Mouse (Mus musculus): ENCODE measurements around the gene Ttll1. TPM values are rescaled to one million over a fixed set of nuclear protein-coding genes. Genes with fewer than 3 reads are reported as not detected.
"Not testable (repeated sequence)": the region's sequence is repeated elsewhere in the genome, so short reads cannot be mapped to it uniquely, and the experiment has no call there.

Ttll1 gene
- polyA plus RNA-seq, 1 experiment from 2014 or later: 26.0 TPM

DNA sequence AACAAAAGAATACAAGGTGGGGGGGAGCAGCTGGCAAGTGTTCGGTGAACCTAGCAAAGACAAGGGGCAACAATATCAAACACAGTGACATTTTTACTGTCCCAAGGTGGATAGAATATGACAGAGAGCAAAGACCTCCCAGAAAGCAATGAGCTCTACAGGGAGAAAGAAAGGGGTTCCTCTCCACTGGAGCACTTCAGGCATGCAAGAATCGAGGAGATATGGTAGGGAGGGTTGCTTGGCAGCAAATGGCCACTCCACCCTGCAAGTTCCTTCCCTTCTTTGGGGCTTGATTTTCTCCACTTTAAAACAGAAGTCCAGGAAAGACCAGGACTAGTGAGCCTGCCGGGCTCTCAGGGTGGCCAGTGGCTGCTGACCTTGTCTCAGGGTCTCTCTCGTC, 44.4 kb downstream of the Ttll1 start:
- Histone ChIP-seq H3K9ac (replicated peaks) (no peak overlapping the region), H3K9me3 (no peaks in the 10 kb centered on the region), H3K27me3 (no peaks in the 10 kb centered on the region), H3K27ac (no peak overlapping the region), H3K4me1 (replicated peaks) (peaks cover 17% of the 10 kb centered on the region), H3K4me2 (no peak overlapping the region), H3K36me3 (no peaks in the 10 kb centered on the region), H3K4me3 (replicated peaks) (no peak overlapping the region)
- ATAC-seq (ENCODE audit: insufficient number of reproducible peaks, insufficient read depth, low FRiP score, low TSS enrichment, low read depth): no peak
- WGBS: 86% methylated on average over 4 of the region's 4 CpGs

- Histone ChIP-seq H3K4me1 (replicated peaks) (peaks cover 16% of the 10 kb centered on the region), H3K27ac (no peak overlapping the region), H3K9ac (replicated peaks) (no peak overlapping the region), H3K27me3 (no peaks in the 10 kb centered on the region), H3K4me3 (replicated peaks) (peak overlapping the region; percentile 75), H3K9me3 (no peaks in the 10 kb centered on the region), H3K36me3 (0 out of 2 replicates have a peak, but pooled peaks cover 3% of the 10 kb centered on the region), H3K4me2 (peak overlapping the region; percentile 91)
- 80% methylated on average over 19 of the region's 19 CpGs for WGBS
- ATAC-seq (ENCODE audit: insufficient number of reproducible peaks, insufficient read depth, low FRiP score, low TSS enrichment, low read depth): no peak
Observed at GRCm38 (mm10) chr15:83464905-83465650, 45.6 kb downstream of the Ttll1 start.

DNA sequence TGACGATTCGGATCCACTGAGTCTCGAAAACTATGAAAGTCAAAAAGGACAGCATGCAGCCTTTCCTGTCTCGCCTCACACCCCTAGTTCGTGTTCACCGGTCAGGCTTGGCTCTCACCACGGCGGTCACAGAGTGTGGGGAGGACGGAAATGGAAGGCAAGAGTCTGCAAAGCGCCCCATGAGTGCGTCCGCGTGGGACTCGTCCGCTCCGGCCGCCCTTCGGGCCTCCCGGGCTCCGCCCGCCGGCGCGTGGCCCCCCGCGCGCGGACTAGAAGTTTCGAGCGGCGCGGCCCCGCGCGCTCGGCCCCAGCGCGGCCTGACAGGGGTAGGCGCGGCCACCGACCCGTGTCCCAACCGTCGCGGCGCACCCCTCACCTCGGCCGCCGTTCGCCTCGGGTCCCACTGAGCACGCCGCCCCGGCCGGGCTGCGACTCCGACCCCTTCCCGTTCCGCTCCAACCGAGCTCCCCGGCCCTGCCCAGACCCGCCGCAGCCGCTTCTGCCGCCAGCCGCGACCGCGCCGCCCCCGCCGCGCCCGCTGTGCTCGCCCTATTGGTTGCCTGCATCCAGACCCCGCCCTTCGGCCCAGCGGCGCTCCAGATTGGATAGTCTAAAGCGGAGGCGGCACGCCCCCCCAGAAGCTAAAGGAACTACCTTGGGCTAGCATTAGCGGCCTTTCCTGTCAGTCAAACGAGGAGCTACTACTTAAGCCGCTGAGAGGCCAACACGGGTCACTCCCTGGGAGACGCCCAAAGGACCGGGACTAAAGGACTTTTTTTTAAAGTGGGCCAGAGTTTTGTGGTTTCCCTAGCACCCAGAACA, 46.4 kb downstream of the Ttll1 start, which contains the start of gene Pacsin2:
TSS of gene Pacsin2 (minus strand) at position 524 of the 822 bp plus-strand sequence.
- peak; percentile 97 for ATAC-seq (ENCODE audit: insufficient number of reproducible peaks, insufficient read depth, low FRiP score, low TSS enrichment, low read depth)
- no peaks in the 10 kb centered on the region for H3K27me3 ChIP-seq
- WGBS: under 1% methylated on average over 78 of the region's 88 CpGs

GRCm38 (mm10) chr15:83463369-83464082, 47.2 kb downstream of the Ttll1 start:
- H3K4me3 ChIP-seq (replicated peaks): peak overlapping the region; percentile 75
- H3K9ac ChIP-seq (replicated peaks): peak overlapping the region; percentile 84
- peaks cover 16% of the 10 kb centered on the region for H3K4me1 ChIP-seq (replicated peaks)
- H3K27me3 ChIP-seq: no peaks in the 10 kb centered on the region
- H3K4me2 ChIP-seq: peak overlapping the region; percentile 91
- H3K9me3 ChIP-seq: no peaks in the 10 kb centered on the region
- no peak for ATAC-seq (ENCODE audit: insufficient number of reproducible peaks, insufficient read depth, low FRiP score, low TSS enrichment, low read depth)
- 0 out of 2 replicates have a peak, but pooled peaks cover 3% of the 10 kb centered on the region for H3K36me3 ChIP-seq
- WGBS: 7% methylated on average over 17 of the region's 17 CpGs
- H3K27ac ChIP-seq: peak overlapping the region; percentile 74; the same call in 1 of the 2 replicates

More for the DNA sequence above, 46.4 kb downstream of the Ttll1 start, which contains the start of gene Pacsin2:
- H3K27ac ChIP-seq: peak within 1 kb of the TSS; percentile 74
- no peaks in the 10 kb centered on the region for H3K9me3 ChIP-seq
- H3K4me2 ChIP-seq: peak within 1 kb of the TSS; percentile 91
- peak within 1 kb of the TSS; percentile 84 for H3K9ac ChIP-seq (replicated peaks)
- peak within 1 kb of the TSS; percentile 75 for H3K4me3 ChIP-seq (replicated peaks)
- H3K36me3 ChIP-seq: 0 out of 2 replicates have a peak, but pooled peaks cover 3% of the 10 kb centered on the region
- peaks cover 16% of the 10 kb centered on the region for H3K4me1 ChIP-seq (replicated peaks)

- not testable (repeated sequence) for ATAC-seq (ENCODE audit: insufficient number of reproducible peaks, insufficient read depth, low FRiP score, low TSS enrichment, low read depth); H3K9me3 ChIP-seq; H3K27me3 ChIP-seq; H3K27ac ChIP-seq; H3K36me3 ChIP-seq; H3K9ac ChIP-seq (replicated peaks)
- 85% methylated on average over 8 of the region's 8 CpGs for WGBS
- H3K4me2 ChIP-seq: peak overlapping the region; percentile 91; the same call in 1 of the 2 replicates
- H3K4me1 ChIP-seq (replicated peaks): peaks cover 16% of the 10 kb centered on the region
- peak overlapping the region; percentile 75; the same call in 1 of the 2 replicates for H3K4me3 ChIP-seq (replicated peaks)
Observed at GRCm38 (mm10) chr15:83462349-83462748, 48.3 kb downstream of the Ttll1 start.

DNA sequence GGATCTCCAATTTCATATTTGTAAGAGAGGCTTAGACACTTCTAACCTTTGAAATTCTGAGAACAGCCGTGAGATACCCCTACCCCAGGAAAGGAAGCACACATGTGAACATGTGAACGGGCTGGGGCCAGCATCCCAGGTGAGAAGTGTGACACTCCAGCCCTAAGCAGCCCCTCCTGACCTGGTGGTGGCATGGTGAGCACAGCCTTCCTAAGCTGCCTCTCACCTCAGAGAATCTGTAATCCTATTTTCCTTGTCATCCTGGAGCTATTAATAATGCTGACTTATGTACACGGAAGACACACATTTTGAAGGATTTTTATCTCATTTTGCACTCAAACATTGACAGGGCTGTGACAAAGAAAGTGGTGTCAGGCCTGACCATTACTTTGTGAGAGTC, 49.8 kb downstream of the Ttll1 start:
- H3K9me3 ChIP-seq: no peaks in the 10 kb centered on the region
- no peaks in the 10 kb centered on the region for H3K27me3 ChIP-seq
- WGBS: 81% methylated on average over 3 of the region's 3 CpGs
- H3K36me3 ChIP-seq: 0 out of 2 replicates have a peak, but pooled peaks cover 3% of the 10 kb centered on the region
- no peak for ATAC-seq (ENCODE audit: insufficient number of reproducible peaks, insufficient read depth, low FRiP score, low TSS enrichment, low read depth)
- H3K4me2 ChIP-seq: no peak overlapping the region
- H3K9ac ChIP-seq (replicated peaks): no peak overlapping the region
- H3K27ac ChIP-seq: no peak overlapping the region
- no peak overlapping the region for H3K4me3 ChIP-seq (replicated peaks)
- H3K4me1 ChIP-seq (replicated peaks): peaks cover 16% of the 10 kb centered on the region

DNA sequence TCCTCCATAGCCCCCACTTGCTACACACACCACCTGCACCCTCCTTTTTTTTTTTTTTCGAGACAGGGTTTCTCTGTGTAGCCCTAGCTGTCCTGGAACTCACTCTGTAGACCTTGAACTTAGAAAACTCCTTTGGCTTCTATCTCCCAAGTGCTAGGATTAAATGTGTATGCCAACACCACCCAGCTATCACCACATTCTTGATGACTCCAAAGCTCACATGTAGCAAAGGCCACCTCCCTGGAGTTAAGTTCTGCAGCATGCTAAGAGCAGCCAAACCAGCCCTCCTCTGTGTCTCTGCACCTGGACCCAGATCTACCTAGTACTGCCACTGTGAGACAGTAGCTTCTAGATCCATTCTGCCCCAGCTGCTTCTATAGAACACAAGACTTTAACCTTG, 53.2 kb downstream of the Ttll1 start:
- no peak overlapping the region for H3K27ac ChIP-seq
- H3K36me3 ChIP-seq: 0 out of 2 replicates have a peak, but pooled peaks cover 3% of the 10 kb centered on the region
- peaks cover 7% of the 10 kb centered on the region for H3K4me1 ChIP-seq (replicated peaks)
- H3K9ac ChIP-seq (replicated peaks): no peak overlapping the region
- ATAC-seq (ENCODE audit: insufficient number of reproducible peaks, insufficient read depth, low FRiP score, low TSS enrichment, low read depth): no peak
- no peak overlapping the region for H3K4me2 ChIP-seq
- WGBS: 74% methylated on average over 1 of the region's 1 CpGs
- no peaks in the 10 kb centered on the region for H3K9me3 ChIP-seq
- H3K4me3 ChIP-seq (replicated peaks): no peak overlapping the region
- H3K27me3 ChIP-seq: no peaks in the 10 kb centered on the region

DNA sequence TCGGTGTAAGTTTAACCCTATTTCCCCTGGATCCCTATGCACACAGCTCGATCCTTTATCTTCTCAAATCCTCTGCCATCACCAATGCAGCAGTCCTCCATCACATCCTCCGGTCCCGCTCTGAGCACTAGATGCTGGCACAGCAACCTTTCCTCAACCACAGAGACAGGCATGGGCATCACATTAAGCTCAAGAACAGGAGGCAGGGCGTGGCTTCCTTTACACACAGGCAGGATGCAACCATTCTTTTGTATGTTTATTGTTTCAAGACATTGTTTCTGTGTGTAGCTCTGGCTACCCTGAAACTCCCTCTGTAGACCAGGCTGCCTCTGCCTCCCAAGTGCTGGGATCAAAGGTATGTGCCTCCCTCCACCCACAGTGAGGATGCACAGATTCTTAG, 55.1 kb downstream of the Ttll1 start:
- Histone ChIP-seq H3K9me3 (no peaks in the 10 kb centered on the region), H3K9ac (replicated peaks) (no peak overlapping the region), H3K4me2 (no peak overlapping the region), H3K4me3 (replicated peaks) (no peak overlapping the region), H3K27me3 (no peaks in the 10 kb centered on the region), H3K36me3 (no peaks in the 10 kb centered on the region), H3K27ac (no peak overlapping the region), H3K4me1 (replicated peaks) (peaks cover 11% of the 10 kb centered on the region)
- 93% methylated on average over 5 of the region's 5 CpGs for WGBS
- ATAC-seq (ENCODE audit: insufficient number of reproducible peaks, insufficient read depth, low FRiP score, low TSS enrichment, low read depth): no peak

GRCm38 (mm10) chr15:83455034-83455433, 55.7 kb downstream of the Ttll1 start:
- H3K9me3 ChIP-seq: no peaks in the 10 kb centered on the region
- no peak overlapping the region for H3K9ac ChIP-seq (replicated peaks)
- no peak overlapping the region for H3K4me2 ChIP-seq
- ATAC-seq (ENCODE audit: insufficient number of reproducible peaks, insufficient read depth, low FRiP score, low TSS enrichment, low read depth): no peak
- no peaks in the 10 kb centered on the region for H3K36me3 ChIP-seq
- WGBS: 85% methylated on average over 3 of the region's 3 CpGs
- H3K27ac ChIP-seq: no peak overlapping the region
- no peaks in the 10 kb centered on the region for H3K27me3 ChIP-seq
- peaks cover 11% of the 10 kb centered on the region for H3K4me1 ChIP-seq (replicated peaks)
- H3K4me3 ChIP-seq (replicated peaks): no peak overlapping the region

GRCm38 (mm10) chr15:83454419-83454818, 56.3 kb downstream of the Ttll1 start:
- H3K27ac ChIP-seq: no peak overlapping the region
- H3K36me3 ChIP-seq: no peaks in the 10 kb centered on the region
- no peak for ATAC-seq (ENCODE audit: insufficient number of reproducible peaks, insufficient read depth, low FRiP score, low TSS enrichment, low read depth)
- no peak overlapping the region for H3K4me2 ChIP-seq
- H3K4me3 ChIP-seq (replicated peaks): no peak overlapping the region
- H3K27me3 ChIP-seq: no peaks in the 10 kb centered on the region
- 64% methylated on average over 7 of the region's 7 CpGs for WGBS
- no peak overlapping the region for H3K9ac ChIP-seq (replicated peaks)
- H3K4me1 ChIP-seq (replicated peaks): peaks cover 11% of the 10 kb centered on the region
- H3K9me3 ChIP-seq: no peaks in the 10 kb centered on the region

- Histone ChIP-seq H3K27ac (no peak overlapping the region), H3K4me2 (no peak overlapping the region), H3K9ac (replicated peaks) (no peak overlapping the region), H3K36me3 (no peaks in the 10 kb centered on the region), H3K4me1 (replicated peaks) (peaks cover 13% of the 10 kb centered on the region), H3K9me3 (no peaks in the 10 kb centered on the region), H3K27me3 (no peaks in the 10 kb centered on the region), H3K4me3 (replicated peaks) (no peak overlapping the region)
- ATAC-seq (ENCODE audit: insufficient number of reproducible peaks, insufficient read depth, low FRiP score, low TSS enrichment, low read depth): no peak
- 79% methylated on average over 3 of the region's 3 CpGs for WGBS
Observed at GRCm38 (mm10) chr15:83453879-83454278, 56.8 kb downstream of the Ttll1 start.
